Mouse (Mus musculus) intestine, embryonic 15.5 days (tissue): ENCODE measurements at regions not wholly inside any gene's neighbourhood (a gene's known extent, or its start where the extent isn't known, plus 50 kb on each side); places are given as distances from the start of the nearest gene placed in this dataset.
A peak's percentile ranks its signal among the peaks of the same experiment; 100 is the strongest.

Experiments
- ATAC-seq: fragments of 200-750 bp; cut with Nextera tagmentation; 2 replicates; pipeline ENCODE4 v1.8.0; 2017; ENCODE audit warnings: moderate TSS enrichment, moderate library complexity
- H3K27ac ChIP-seq: fragments of 300-500 bp; sonication (generic); 2 replicates; pipeline ENCODE4 v1.5.1; 2015; ENCODE audit warnings: mild to moderate bottlenecking, inconsistent platforms
- H3K27me3 ChIP-seq: fragments of 300-500 bp; sonication (generic); replicated peaks from 2 replicates; pipeline ENCODE4 v1.6.1; 2015; ENCODE audit warnings: inconsistent platforms
- H3K36me3 ChIP-seq: fragments of 300-500 bp; sonication (generic); 2 replicates; pipeline ENCODE4 v1.6.1; 2015; ENCODE audit warnings: inconsistent platforms
- H3K4me1 ChIP-seq: fragments of 300-500 bp; sonication (generic); replicated peaks from 2 replicates; pipeline ENCODE4 v1.6.1; 2015; ENCODE audit warnings: inconsistent platforms
- H3K4me2 ChIP-seq: fragments of 300-500 bp; sonication (generic); replicated peaks from 2 replicates; pipeline ENCODE4 v1.6.1; 2015; ENCODE audit warnings: mild to moderate bottlenecking, inconsistent platforms
- H3K4me3 ChIP-seq: fragments of 300-500 bp; sonication (generic); replicated peaks from 2 replicates; pipeline ENCODE4 v1.5.1; 2015; ENCODE audit warnings: inconsistent platforms
- H3K9ac ChIP-seq: fragments of 300-500 bp; sonication (generic); 2 replicates; pipeline ENCODE4 v1.6.1; 2015; ENCODE audit warnings: inconsistent platforms
- H3K9me3 ChIP-seq: fragments of 300-500 bp; sonication (generic); 2 replicates; pipeline ENCODE4 v1.6.1; 2016; ENCODE audit warnings: inconsistent platforms
- WGBS: fragments of 180-500 bp; shearing (Covaris S2); methylation state at CpG from one replicate; pipeline ENCODE4 v1.1.7; 2015; 5-methylcytosine and 5-hydroxymethylcytosine counted together

DNA sequence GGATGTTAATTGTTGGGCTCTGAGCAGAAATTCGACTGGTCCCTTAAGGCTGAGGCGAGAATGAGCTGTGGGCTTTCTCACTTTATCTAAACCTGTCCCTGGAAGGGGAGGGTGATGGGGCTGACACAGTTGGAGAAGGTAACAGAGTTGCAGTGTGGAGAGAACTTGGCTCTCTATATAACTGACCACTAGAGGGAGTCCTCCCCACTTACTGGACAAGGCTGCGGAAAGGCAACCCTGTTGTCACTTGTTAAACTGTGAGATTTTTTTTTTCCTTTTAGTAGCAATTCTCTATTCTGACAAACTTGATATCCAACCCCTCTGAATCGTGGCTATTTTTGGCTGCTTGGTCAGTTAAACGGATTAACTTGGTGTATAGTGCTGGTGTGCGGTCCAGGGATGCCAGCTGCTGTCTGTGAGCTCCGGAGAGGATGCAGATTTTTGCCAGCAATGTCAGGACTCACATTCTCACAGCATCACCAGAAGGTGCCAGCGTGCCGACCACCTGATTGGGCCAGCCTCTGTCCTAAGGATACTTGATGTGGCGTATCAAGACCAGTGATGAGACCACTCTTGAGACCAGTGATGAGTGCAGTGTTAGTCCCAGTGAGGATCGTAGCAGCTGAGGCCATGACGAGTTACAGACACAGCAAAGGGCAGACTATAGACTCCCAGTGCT lies 85.8 kb upstream of the Fam174b start:
- H3K4me2 ChIP-seq: no peak overlapping the region
- peaks cover 6% of the 10 kb centered on the region; the same call in 1 of the 2 replicates for H3K4me1 ChIP-seq
- 31% methylated on average over 12 of the region's 12 CpGs for WGBS
- no peak overlapping the region for H3K4me3 ChIP-seq
- H3K27me3 ChIP-seq: no peaks in the 10 kb centered on the region
- ATAC-seq: peak; percentile 51
- no peaks in the 10 kb centered on the region for H3K36me3 ChIP-seq
- H3K9ac ChIP-seq: no peak overlapping the region
- no peak overlapping the region for H3K27ac ChIP-seq
- H3K9me3 ChIP-seq: no peaks in the 10 kb centered on the region

DNA sequence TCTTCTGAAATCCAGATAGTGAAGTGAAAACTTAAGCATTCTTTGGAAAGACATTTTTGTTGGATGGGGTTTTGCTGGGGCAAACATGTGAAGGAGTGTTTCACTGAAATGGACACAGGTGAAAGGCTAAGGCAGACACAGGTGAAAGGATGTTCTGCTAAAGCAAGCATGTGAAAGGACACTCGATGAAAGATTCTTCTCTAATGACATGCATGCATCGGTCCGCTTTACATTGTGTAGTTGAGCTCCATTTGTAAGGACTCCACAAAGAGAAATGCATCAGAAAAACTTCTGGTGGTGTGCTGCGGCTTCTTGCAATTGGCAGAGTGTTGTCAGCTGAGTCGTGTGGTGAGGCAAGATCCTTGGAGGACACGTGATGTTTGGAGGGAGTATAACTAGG lies 89.2 kb upstream of the Fam174b start:
- Histone ChIP-seq H3K36me3 (no peaks in the 10 kb centered on the region), H3K4me3 (no peak overlapping the region), H3K4me1 (0 out of 2 replicates have a peak, but pooled peaks cover 2% of the 10 kb centered on the region), H3K9ac (no peak overlapping the region), H3K4me2 (no peak overlapping the region), H3K9me3 (no peaks in the 10 kb centered on the region), H3K27ac (no peak overlapping the region), H3K27me3 (no peaks in the 10 kb centered on the region)
- no peak for ATAC-seq
- WGBS: 91% methylated on average over 6 of the region's 6 CpGs

DNA sequence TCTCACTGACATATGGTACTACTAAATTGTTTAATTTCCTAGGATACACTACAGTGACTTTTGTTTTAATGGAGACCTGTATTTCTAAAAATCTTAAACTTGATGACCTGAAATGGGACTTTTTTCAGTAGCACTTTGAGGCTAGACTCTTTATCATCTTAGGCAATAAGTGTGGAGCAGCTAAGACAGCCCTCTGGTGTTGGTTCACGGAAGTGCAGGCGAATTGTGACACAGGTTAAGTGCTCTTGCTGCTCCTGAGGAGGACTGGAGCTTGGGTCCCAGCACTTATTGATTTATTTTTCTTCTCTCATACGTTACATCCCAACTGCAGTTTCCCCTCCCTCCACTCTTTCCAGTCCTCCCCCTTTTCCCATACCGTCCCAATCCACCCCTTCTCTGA lies 92.1 kb upstream of the Fam174b start:
- H3K4me1 ChIP-seq: no peaks in the 10 kb centered on the region
- H3K36me3 ChIP-seq: no peaks in the 10 kb centered on the region
- ATAC-seq: peak; percentile 71
- H3K27me3 ChIP-seq: no peaks in the 10 kb centered on the region
- no peaks in the 10 kb centered on the region for H3K9me3 ChIP-seq
- H3K4me2 ChIP-seq: no peak overlapping the region
- H3K27ac ChIP-seq: no peak overlapping the region
- H3K9ac ChIP-seq: no peak overlapping the region
- WGBS: 22% methylated on average over 4 of the region's 4 CpGs
- no peak overlapping the region for H3K4me3 ChIP-seq

DNA sequence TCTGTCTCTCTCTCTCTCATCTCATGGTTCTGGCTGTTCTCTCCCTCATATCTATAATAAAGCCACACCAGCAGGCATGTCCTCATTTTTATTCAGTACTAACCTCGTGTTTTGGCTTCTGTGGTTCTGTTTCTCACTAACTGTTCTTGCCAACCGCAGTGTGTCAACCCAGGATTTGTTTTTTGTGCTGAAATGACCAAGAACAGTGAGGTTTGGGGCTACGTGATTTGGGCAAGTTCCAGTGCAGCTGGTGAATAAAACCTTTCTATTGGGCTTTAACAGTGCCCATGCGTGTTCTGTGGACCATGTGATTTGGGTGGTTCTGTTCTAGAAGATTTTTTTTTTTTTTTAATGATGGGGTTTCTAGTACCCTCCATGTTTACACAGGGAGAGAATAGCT lies 93.0 kb upstream of the Fam174b start:
- Histone ChIP-seq H3K4me3 (no peak overlapping the region), H3K27me3 (no peaks in the 10 kb centered on the region), H3K4me1 (no peaks in the 10 kb centered on the region), H3K36me3 (no peaks in the 10 kb centered on the region), H3K4me2 (no peak overlapping the region), H3K27ac (no peak overlapping the region), H3K9me3 (no peaks in the 10 kb centered on the region), H3K9ac (no peak overlapping the region)
- no peak for ATAC-seq
- 82% methylated on average over 4 of the region's 4 CpGs for WGBS

DNA sequence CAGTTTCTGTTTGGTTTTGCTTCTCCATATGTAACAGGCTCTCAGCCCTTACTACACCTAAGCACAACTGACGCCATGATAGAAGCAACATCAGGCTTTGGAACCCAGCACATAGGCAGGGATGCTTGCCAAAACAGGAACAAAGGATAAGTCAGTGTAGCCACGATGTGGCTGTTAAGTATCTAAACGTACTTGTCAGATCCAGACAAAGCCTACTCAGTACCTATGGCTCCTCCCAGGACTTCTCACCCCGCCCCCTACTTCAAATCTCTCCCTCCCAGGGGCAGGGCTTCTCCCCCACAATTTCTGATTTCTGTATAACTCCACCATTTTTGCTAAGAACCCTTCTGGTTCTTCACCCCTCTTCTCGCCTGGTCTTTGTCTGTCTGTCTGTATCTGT lies 93.4 kb upstream of the Fam174b start:
- Histone ChIP-seq H3K4me3 (no peak overlapping the region), H3K36me3 (no peaks in the 10 kb centered on the region), H3K27ac (no peak overlapping the region), H3K4me2 (no peak overlapping the region), H3K4me1 (no peaks in the 10 kb centered on the region), H3K27me3 (no peaks in the 10 kb centered on the region), H3K9ac (no peak overlapping the region), H3K9me3 (no peaks in the 10 kb centered on the region)
- no peak for ATAC-seq
- WGBS: 62% methylated on average over 5 of the region's 5 CpGs

DNA sequence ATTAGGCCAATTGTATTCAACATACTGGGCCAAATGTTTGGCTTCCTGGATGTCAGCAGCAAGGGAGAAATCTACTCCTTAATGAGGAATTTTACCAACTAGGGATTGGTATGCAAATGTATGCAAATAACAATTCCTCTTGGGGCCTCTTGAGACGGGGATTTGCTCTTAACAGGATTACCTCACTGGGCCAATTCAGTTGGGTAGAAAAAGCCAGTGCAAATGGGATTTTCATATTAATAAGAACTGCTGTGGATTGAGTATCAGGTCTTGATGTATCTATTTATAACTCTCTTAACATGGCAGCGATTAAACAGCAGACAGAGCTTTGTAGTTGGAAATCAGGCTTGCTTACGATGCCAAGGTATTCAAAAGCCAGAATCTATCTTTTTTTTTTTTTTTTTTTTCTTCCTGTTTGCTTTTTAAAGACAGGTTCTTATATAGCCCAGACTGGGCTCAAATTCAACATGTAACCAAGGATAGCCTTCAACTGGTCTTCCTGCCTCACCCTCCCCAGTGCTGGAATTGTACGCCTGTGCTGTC lies 95.7 kb upstream of the Fam174b start:
- no peaks in the 10 kb centered on the region for H3K9me3 ChIP-seq
- H3K9ac ChIP-seq: no peak overlapping the region
- no peaks in the 10 kb centered on the region for H3K27me3 ChIP-seq
- WGBS: 59% methylated on average over 4 of the region's 4 CpGs
- H3K4me3 ChIP-seq: no peak overlapping the region
- no peak overlapping the region for H3K27ac ChIP-seq
- no peak overlapping the region for H3K4me2 ChIP-seq
- ATAC-seq: no peak
- no peaks in the 10 kb centered on the region for H3K4me1 ChIP-seq
- H3K36me3 ChIP-seq: no peaks in the 10 kb centered on the region

DNA sequence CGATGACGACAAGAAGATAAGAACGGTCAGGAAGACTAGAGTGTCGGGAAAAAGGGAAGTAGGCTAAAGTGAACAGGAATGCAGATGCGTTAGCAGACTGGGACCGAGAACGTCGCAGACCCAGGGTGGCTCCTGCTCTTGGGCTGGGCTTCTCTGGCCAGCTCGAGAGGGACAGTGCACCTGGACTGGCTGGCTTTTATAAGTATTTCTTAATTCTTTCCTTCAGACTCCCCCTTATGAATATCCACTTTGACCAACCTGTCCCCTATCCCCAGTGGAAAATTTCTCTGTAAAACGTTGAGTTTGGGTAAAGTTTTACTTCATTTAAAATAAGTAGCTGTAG lies 96.1 kb upstream of the Fam174b start:
- H3K4me2 ChIP-seq: no peak overlapping the region
- no peaks in the 10 kb centered on the region for H3K27me3 ChIP-seq
- H3K36me3 ChIP-seq: no peaks in the 10 kb centered on the region
- no peak overlapping the region for H3K4me3 ChIP-seq
- no peak for ATAC-seq
- H3K27ac ChIP-seq: no peak overlapping the region
- WGBS: 70% methylated on average over 10 of the region's 10 CpGs
- H3K9me3 ChIP-seq: no peaks in the 10 kb centered on the region
- H3K9ac ChIP-seq: no peak overlapping the region
- no peaks in the 10 kb centered on the region for H3K4me1 ChIP-seq

DNA sequence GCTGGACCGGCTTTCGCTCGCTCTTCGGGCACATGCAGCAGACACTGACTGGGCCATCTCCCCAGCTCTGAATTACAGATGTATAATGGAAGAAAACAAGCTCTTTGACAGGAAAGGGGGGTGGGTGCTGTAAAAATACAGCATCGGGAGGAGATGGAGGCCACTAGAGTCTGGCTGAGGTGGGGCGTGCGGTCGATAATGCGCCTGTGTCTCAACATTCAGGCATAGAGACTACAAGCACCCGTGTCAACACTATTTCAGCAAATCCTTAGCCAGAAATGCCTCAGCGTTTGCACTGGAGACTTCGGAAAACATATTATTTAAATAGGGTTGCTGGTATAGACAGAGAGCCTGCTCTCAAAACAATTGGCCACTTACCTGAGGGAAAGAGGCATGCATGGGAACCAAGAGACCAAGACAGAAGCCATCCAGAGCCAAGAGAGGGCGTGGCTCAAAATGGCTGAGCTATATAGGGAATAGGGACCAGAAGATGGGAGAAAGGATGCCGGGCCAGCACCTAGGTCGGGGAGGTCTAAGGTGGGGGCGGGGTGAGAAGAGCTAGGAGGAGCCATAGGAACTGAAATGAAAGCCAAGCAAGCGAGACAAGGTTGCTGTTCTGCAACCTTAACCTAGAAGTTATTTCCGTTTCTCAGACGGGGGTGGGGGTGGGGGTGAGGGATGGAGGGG lies 96.7 kb upstream of the Fam174b start:
- ATAC-seq: no peak
- H3K27ac ChIP-seq: no peak overlapping the region
- H3K9me3 ChIP-seq: no peaks in the 10 kb centered on the region
- H3K9ac ChIP-seq: no peak overlapping the region
- no peak overlapping the region for H3K4me3 ChIP-seq
- H3K4me2 ChIP-seq: no peak overlapping the region
- no peaks in the 10 kb centered on the region for H3K4me1 ChIP-seq
- no peaks in the 10 kb centered on the region for H3K36me3 ChIP-seq
- no peaks in the 10 kb centered on the region for H3K27me3 ChIP-seq
- 79% methylated on average over 19 of the region's 19 CpGs for WGBS

DNA sequence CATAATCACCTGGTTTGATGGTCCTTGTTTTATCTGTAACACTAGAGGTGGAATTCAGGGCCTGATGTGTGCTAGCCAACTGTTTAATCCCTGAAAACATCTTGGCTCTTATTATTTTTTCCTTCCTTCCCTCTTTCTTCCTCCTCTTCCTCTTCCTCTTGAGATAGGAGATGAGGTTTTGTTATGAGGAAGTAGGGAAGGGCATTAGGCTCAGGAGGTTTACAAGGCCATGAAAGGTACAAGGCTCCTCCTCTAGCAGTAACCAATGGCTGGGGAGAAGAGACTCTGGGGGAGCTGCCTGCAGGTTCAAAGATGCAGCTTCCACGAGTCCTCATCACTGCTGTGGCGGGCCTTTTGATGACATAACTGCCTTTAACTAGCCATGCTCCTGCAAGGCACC lies 98.6 kb upstream of the Chd2 start:
- WGBS: 57% methylated on average over 2 of the region's 2 CpGs
- Histone ChIP-seq H3K27ac (no peak overlapping the region), H3K4me1 (no peaks in the 10 kb centered on the region), H3K27me3 (no peaks in the 10 kb centered on the region), H3K4me3 (no peak overlapping the region), H3K36me3 (no peaks in the 10 kb centered on the region), H3K4me2 (no peak overlapping the region), H3K9ac (no peak overlapping the region), H3K9me3 (no peaks in the 10 kb centered on the region)
- no peak for ATAC-seq

DNA sequence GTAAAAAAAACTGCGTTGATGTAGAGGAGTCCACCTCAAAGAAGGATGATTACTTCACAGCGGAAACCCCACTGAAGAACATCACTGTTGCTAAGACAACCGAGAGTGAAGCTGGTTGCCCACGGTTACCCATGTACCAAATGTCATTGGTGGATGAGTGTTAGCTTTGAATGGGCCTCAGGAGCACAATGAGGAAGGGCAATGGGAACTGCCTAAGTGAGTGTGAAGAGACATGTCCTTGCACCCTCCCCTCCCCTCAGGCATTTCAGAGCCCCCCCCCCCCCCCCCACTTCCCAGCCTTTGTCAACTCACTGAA lies 96.1 kb upstream of the Chd2 start:
- Histone ChIP-seq H3K27me3 (no peaks in the 10 kb centered on the region), H3K9me3 (no peaks in the 10 kb centered on the region), H3K4me3 (no peak overlapping the region), H3K27ac (no peak overlapping the region), H3K36me3 (no peaks in the 10 kb centered on the region), H3K4me1 (no peaks in the 10 kb centered on the region), H3K4me2 (no peak overlapping the region), H3K9ac (no peak overlapping the region)
- no peak for ATAC-seq
- WGBS: 67% methylated on average over 4 of the region's 4 CpGs

DNA sequence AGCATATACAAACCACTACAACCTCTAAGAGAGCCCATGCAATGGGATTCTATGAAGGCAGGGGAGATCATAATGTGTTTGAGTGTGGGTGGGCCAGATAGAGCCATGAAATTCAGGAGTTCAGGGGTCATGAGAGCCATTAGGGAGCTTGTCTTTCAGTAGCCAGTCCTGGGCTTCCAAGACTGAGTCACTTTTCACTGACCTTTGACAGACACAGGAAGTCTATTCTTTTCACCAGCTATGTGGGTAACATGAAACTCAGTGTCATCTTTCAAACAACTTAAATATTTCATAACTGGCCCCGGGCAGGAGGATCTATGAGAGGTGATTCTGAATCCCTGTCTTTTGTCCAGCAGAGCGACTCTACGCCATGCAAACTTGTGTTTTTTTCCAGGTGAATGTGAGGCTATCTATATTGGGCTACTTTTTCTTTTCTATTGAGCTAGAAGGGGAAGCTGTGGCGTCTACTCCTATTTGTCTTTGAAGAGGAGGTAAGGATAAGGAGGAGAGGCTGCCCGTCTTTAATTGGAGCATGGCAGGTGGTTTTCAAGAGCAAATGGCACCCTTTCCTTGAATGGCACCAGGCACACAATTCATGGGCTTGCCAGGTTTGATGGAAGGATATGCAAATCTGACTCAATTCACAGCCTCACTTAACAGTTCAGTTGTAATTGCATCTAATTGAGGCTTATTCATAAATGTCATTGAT lies 95.6 kb upstream of the Chd2 start:
- H3K27ac ChIP-seq: no peak overlapping the region
- no peaks in the 10 kb centered on the region for H3K4me1 ChIP-seq
- H3K9ac ChIP-seq: no peak overlapping the region
- 64% methylated on average over 5 of the region's 5 CpGs for WGBS
- no peaks in the 10 kb centered on the region for H3K9me3 ChIP-seq
- H3K4me2 ChIP-seq: no peak overlapping the region
- no peaks in the 10 kb centered on the region for H3K27me3 ChIP-seq
- no peaks in the 10 kb centered on the region for H3K36me3 ChIP-seq
- no peak overlapping the region for H3K4me3 ChIP-seq
- ATAC-seq: peak; percentile 28; the same call in 1 of the 2 replicates

DNA sequence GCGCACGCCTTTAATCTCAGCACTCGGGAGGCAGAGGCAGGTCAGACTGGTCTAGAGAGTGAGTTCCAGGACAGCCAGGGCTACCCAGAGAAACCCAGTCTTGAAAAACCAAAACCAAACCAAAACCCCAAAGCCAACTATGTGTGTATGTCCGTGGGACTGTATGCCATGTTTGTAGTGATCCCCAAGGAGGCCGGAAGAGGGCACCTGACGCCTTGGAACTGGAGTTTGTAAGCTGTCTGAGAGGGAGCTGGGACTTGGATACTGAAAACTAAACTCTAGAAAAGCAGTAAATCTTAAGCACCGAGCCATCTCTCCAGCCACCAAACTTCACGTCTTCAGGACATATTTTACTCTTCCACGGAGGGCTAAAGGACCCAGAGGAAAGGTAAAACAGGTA lies 93.8 kb upstream of the Chd2 start:
- Histone ChIP-seq H3K9me3 (no peaks in the 10 kb centered on the region), H3K27ac (no peak overlapping the region), H3K27me3 (no peaks in the 10 kb centered on the region), H3K36me3 (no peaks in the 10 kb centered on the region), H3K9ac (no peak overlapping the region), H3K4me3 (no peak overlapping the region), H3K4me2 (no peak overlapping the region), H3K4me1 (no peaks in the 10 kb centered on the region)
- ATAC-seq: no peak
- 92% methylated on average over 9 of the region's 9 CpGs for WGBS

DNA sequence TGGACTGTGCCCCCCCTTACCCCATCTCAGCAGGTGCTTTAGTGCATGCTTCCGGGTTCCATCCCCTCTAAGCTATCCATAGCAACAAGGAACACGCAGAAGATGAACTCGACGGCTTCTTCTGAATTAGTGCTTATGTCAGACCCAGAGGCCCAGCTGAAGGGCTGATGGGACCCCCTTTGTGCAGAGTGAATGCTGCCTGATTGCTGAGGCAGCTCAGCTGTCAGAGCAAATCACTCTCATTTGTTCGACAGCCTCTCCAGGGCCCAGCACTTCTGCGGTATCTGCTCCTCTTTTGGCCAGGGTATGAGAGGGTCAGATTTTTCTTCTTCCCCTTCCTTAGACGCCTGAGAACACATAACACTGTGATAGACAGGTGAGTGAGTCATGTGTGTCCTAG lies 89.2 kb upstream of the Chd2 start:
- H3K27me3 ChIP-seq: no peaks in the 10 kb centered on the region
- H3K4me1 ChIP-seq: 0 out of 2 replicates have a peak, but pooled peaks cover 2% of the 10 kb centered on the region
- no peak overlapping the region for H3K9ac ChIP-seq
- H3K27ac ChIP-seq: no peak overlapping the region
- 74% methylated on average over 7 of the region's 7 CpGs for WGBS
- no peak for ATAC-seq
- H3K36me3 ChIP-seq: no peaks in the 10 kb centered on the region
- no peak overlapping the region for H3K4me2 ChIP-seq
- no peaks in the 10 kb centered on the region for H3K9me3 ChIP-seq
- no peak overlapping the region for H3K4me3 ChIP-seq
